Mouse (Mus musculus): ENCODE measurements around the gene Phpt1.

Phpt1 gene

DNA sequence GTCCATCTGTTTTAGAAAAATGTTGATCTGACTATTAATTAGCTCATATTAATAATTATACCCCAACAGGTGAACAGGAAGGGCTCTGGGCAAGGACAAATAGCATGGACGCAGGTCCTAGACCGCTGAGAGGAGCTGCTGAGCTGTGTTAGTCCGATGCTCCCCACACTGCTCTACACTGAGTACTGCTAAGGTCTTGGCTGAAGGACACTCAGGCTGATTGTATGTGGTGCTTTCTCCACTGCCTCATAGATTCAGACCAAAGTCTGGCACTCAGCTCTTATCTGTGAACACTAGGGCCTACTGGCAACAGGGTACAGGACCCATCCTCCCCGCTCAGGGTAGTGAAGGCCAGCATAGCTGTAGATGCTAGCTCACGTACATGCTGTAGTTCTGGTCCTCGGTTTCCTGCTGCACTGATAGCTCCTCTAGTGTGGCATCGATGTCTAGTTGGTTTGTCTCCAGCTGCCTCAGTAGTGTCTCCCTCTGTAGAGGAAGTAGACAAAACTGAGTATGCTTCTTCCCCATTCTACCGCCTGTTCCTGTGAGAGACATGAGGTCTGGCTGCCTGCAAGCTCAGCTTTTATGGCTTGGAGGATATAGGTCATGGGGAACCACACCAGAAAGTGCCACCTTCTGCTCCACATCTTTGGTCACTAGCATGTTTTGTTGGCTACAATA is 13.3 kb upstream of the Phpt1 start:
- H3K36me3 ChIP-seq (ENCODE audit: control insufficient read depth, insufficient read depth, low read length, poor library complexity, severe bottlenecking) = no peaks in the 10 kb centered on the region
- no peaks in the 10 kb centered on the region for H3K27me3 ChIP-seq (ENCODE audit: control insufficient read depth, insufficient read depth, low read length, poor library complexity, severe bottlenecking)
- DNase-seq (ENCODE audit: low read depth, low spot score) = no peak

DNA sequence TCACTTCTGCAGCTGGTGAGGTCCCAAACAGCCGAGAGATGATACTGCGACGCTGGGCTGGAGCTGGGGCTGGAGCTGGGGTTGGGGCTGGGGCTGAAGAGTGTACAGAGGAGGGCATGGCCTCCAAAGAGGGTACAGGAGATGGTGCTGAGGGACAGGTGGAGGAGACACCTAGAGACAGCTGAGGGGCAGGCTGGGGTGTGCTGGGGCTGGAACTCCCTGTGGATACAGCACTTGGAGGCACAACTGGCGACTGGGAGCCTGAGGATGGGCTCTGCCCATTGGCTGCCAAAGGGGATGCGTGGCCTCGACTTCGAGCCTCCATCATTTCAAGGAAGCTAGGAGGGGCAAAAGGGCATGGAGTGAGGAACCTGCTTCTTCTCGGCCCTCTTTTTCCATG is 12.3 kb upstream of the Phpt1 start:
- Histone ChIP-seq H3K27me3 (ENCODE audit: control insufficient read depth, insufficient read depth, low read length, poor library complexity, severe bottlenecking) (no peaks in the 10 kb centered on the region), H3K36me3 (ENCODE audit: control insufficient read depth, insufficient read depth, low read length, poor library complexity, severe bottlenecking) (no peaks in the 10 kb centered on the region; the same call in 1 of the 2 replicates)
- no peak for DNase-seq (ENCODE audit: low read depth, low spot score)

DNA sequence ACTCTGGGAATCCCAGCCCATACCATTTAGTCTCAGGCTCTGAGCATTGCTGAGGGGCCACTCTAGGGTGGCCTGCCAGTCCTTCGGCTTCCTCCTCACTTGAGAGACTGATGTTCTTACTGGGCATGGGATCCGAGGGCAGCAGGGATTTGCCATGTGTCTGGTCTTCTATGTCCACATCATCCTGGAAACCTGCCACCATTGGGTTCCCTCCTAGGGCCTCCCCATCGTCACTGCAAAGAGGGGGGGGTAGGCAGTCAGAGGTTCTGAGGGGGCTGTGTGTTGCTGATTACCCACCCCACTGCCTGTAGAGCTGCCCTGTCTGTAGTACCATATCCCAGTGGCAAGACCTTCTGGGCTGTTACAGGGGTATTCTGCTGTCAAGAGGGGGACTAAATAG is 10.6 kb upstream of the Phpt1 start:
- Histone ChIP-seq H3K27me3 (ENCODE audit: control insufficient read depth, insufficient read depth, low read length, poor library complexity, severe bottlenecking) (no peaks in the 10 kb centered on the region), H3K36me3 (ENCODE audit: control insufficient read depth, insufficient read depth, low read length, poor library complexity, severe bottlenecking) (no peaks in the 10 kb centered on the region; the same call in 1 of the 2 replicates)
- DNase-seq (ENCODE audit: low read depth, low spot score) = no peak

GRCm38 (mm10) chr2:25584856-25585255 is 9.8 kb upstream of the Phpt1 start:
- no peak for DNase-seq (ENCODE audit: low read depth, low spot score)
- Histone ChIP-seq H3K27me3 (ENCODE audit: control insufficient read depth, insufficient read depth, low read length, poor library complexity, severe bottlenecking) (no peaks in the 10 kb centered on the region), H3K36me3 (ENCODE audit: control insufficient read depth, insufficient read depth, low read length, poor library complexity, severe bottlenecking) (no peaks in the 10 kb centered on the region; the same call in 1 of the 2 replicates)

- H3K27me3 ChIP-seq (ENCODE audit: control insufficient read depth, insufficient read depth, low read length, poor library complexity, severe bottlenecking) = no peaks in the 10 kb centered on the region
- no peak for DNase-seq (ENCODE audit: low read depth, low spot score)
- H3K36me3 ChIP-seq (ENCODE audit: control insufficient read depth, insufficient read depth, low read length, poor library complexity, severe bottlenecking) = no peaks in the 10 kb centered on the region; the same call in 1 of the 2 replicates
These were observed 9.1 kb upstream of the Phpt1 start for GRCm38 (mm10) chr2:25584152-25584551.

GRCm38 (mm10) chr2:25583571-25583970 is 8.5 kb upstream of the Phpt1 start:
- no peak for DNase-seq (ENCODE audit: low read depth, low spot score)
- no peaks in the 10 kb centered on the region; the same call in 1 of the 2 replicates for H3K36me3 ChIP-seq (ENCODE audit: control insufficient read depth, insufficient read depth, low read length, poor library complexity, severe bottlenecking)
- no peaks in the 10 kb centered on the region for H3K27me3 ChIP-seq (ENCODE audit: control insufficient read depth, insufficient read depth, low read length, poor library complexity, severe bottlenecking)

- H3K27me3 ChIP-seq (ENCODE audit: control insufficient read depth, insufficient read depth, low read length, poor library complexity, severe bottlenecking) = no peaks in the 10 kb centered on the region
- H3K36me3 ChIP-seq (ENCODE audit: control insufficient read depth, insufficient read depth, low read length, poor library complexity, severe bottlenecking) = no peaks in the 10 kb centered on the region; the same call in 1 of the 2 replicates
- no peak for DNase-seq (ENCODE audit: low read depth, low spot score)
These were observed 8.1 kb upstream of the Phpt1 start for GRCm38 (mm10) chr2:25583120-25583481.

DNA sequence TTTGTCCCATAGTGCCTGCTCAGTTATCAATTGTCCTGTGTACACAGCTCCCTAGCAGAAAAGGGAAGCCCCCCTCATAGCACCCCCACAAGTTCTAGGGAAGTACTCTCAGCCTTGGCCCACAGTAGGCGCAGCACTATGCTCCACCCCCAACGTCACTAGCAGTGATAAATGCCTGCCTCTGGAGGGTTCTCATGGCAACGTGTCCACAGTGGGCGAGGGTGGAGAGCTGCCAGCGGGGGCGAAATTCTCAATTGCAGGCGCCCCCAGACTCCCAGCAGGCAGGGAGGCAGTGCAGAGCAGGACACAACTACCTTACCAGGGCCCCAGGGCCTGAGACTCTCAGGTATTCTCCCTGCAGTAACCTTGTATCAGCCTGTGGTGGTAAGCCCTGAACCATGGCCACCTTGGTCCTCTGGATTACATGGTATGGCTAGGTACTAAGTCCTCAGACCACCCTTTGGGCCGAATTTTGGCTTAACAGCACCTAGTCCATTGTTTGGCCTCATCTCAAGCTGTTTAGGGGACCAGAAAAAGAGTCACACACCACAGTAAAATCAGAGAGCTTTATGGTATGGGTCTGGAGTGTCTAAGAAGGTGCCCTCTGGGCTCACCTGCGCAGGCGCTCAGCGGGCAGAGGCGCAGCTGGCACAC is 7.6 kb upstream of the Phpt1 start:
- Histone ChIP-seq H3K36me3 (ENCODE audit: control insufficient read depth, insufficient read depth, low read length, poor library complexity, severe bottlenecking) (no peaks in the 10 kb centered on the region; the same call in 1 of the 2 replicates), H3K27me3 (ENCODE audit: control insufficient read depth, insufficient read depth, low read length, poor library complexity, severe bottlenecking) (no peaks in the 10 kb centered on the region)
- peak; percentile 53 for DNase-seq (ENCODE audit: low read depth, low spot score)

GRCm38 (mm10) chr2:25581901-25582301 is 6.9 kb upstream of the Phpt1 start:
- no peak for DNase-seq (ENCODE audit: low read depth, low spot score)
- Histone ChIP-seq H3K36me3 (ENCODE audit: control insufficient read depth, insufficient read depth, low read length, poor library complexity, severe bottlenecking) (no peaks in the 10 kb centered on the region; the same call in 1 of the 2 replicates), H3K27me3 (ENCODE audit: control insufficient read depth, insufficient read depth, low read length, poor library complexity, severe bottlenecking) (no peaks in the 10 kb centered on the region)

GRCm38 (mm10) chr2:25581294-25581864 is 6.4 kb upstream of the Phpt1 start, which contains the start of gene Ajm1:
Gene Ajm1 (minus strand): TSS chr2:25581757.
- peak; percentile 84 for DNase-seq (ENCODE audit: low read depth, low spot score)

GRCm38 (mm10) chr2:25580621-25581101 is 5.6 kb upstream of the Phpt1 start:
- peak; percentile 22 for DNase-seq (ENCODE audit: low read depth, low spot score)

More at GRCm38 (mm10) chr2:25581294-25581864, 6.4 kb upstream of the Phpt1 start, which contains the start of gene Ajm1:
- Histone ChIP-seq H3K27me3 (ENCODE audit: control insufficient read depth, insufficient read depth, low read length, poor library complexity, severe bottlenecking) (no peaks in the 10 kb centered on the region), H3K36me3 (ENCODE audit: control insufficient read depth, insufficient read depth, low read length, poor library complexity, severe bottlenecking) (no peaks in the 10 kb centered on the region; the same call in 1 of the 2 replicates)

DNA sequence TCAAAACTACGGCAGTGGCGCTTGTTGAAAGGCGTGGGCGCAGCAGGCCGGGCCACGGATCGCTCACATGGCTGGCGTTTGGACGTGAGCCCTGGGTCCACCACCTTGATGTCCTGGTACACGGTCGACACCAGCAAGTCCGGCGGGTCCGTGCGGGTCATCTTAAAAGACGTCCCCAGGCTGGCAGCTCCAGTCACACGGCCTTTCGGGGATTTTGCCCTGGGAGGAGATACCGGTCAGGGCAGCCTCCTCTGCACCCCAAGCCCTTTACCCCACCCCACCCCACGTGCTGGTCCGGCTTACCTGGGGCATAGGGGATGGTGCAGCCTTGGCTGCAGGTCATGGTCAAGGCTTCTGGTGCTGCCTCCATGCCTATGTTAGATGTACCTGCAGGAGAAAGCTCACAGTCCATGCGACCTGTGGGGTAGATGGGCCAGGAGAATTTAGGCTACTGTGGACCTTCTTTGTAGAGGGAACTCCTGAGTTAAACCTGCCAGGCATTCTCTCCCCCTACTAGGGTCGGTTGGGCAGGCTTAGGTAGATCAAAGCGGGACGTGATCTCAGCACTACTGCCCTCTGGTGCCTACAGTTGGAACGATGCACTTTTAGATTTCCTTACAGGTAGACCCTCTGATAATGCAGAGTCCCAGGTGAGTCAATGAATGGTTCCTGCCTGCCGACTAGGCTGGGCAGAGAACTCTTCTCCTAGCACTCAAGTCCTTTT is 4.9 kb upstream of the Phpt1 start:
- Histone ChIP-seq H3K36me3 (ENCODE audit: control insufficient read depth, insufficient read depth, low read length, poor library complexity, severe bottlenecking) (no peaks in the 10 kb centered on the region; the same call in 1 of the 2 replicates), H3K27me3 (ENCODE audit: control insufficient read depth, insufficient read depth, low read length, poor library complexity, severe bottlenecking) (no peaks in the 10 kb centered on the region)
- peak; percentile 83 for DNase-seq (ENCODE audit: low read depth, low spot score)

More at GRCm38 (mm10) chr2:25580621-25581101, 5.6 kb upstream of the Phpt1 start:
- Histone ChIP-seq H3K27me3 (ENCODE audit: control insufficient read depth, insufficient read depth, low read length, poor library complexity, severe bottlenecking) (no peaks in the 10 kb centered on the region), H3K36me3 (ENCODE audit: control insufficient read depth, insufficient read depth, low read length, poor library complexity, severe bottlenecking) (no peaks in the 10 kb centered on the region; the same call in 1 of the 2 replicates)

DNA sequence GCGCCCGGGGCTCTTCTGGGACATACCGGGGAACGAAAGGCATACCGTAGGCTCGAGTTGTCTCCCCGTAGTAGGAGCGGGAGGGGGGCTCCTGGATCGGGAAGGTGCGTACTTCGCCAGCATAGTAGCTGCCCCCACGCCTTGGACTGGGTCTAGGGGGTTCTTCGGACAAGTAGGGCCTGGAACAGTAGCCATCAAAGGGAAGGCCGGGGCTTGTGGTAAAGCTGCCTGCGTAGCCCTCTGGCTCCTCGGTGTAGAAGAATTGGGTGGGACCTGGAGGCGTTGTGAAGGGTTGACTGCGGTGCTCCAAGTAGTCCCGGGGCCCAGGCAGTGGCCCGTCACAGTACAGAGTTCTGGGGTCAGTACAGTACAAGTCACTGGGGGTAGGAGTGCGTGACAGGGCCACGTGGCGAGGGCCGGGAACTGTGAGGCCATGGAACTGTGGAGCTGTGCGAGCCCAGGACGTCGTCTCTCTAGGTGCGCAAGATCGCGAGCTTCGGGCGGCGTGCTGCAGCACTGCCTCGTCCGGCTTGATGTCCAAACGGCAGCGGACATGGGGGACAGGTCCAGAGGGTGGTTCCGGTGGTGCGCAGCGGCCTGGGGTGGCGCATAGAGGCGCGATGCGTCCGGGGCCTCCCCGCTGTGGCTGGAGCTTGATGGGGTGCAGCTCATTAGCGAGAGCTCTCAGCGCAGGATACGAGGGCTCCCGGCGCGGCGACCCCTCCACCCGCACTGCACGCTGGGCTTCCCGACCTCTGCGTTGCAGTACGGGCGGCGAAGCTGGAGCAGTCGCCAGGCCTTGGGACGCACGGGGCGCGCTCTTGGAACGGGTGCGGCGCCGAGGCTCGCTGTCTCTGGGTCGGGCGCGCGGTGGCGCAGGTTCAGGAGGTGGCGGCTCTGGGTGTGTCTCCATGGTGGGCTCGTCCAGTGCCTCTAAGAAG is 4.0 kb upstream of the Phpt1 start:
- DNase-seq (ENCODE audit: low read depth, low spot score) = peak; percentile 22
- H3K27me3 ChIP-seq (ENCODE audit: control insufficient read depth, insufficient read depth, low read length, poor library complexity, severe bottlenecking) = no peaks in the 10 kb centered on the region
- H3K36me3 ChIP-seq (ENCODE audit: control insufficient read depth, insufficient read depth, low read length, poor library complexity, severe bottlenecking) = no peaks in the 10 kb centered on the region; the same call in 1 of the 2 replicates

Measured in splenic B cell, adult 2 months (primary cell).